9 mouse cellular contexts compared by ENCODE assay signal in the genomic region with DNA sequence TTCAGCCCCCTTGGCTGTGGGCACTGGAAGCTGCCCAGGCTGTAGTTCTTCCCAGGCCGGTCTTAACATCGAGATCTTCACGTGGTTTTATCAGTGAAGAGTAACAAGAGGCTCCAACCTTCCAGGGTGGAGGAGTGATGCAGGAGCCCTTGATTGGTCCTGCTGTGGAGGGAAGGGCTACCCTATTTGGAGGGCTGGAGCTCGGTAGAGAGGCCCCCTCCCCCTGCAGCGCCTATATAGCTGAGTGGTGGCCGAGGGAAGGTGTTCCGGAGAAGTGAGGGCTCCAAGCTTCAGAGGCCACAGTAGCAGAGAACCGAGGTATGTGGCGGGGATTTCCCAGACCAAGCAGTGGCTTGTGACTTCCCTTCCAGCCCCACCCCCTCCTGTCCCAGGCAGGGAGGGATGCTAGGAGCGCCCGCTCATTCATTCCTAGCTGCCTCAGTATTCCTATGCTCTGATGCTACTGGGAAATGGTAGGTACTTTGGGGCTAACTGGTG. TPM values are rescaled to one million over a fixed set of nuclear protein-coding genes. Genes with fewer than 3 reads are reported as not detected.
DNase-seq lines count a peak whose midpoint lies in the region; ATAC-seq and TF ChIP-seq lines count a peak whose summit lies in the region.
"Had no signal": no experiment of that assay in that cellular context is flagged by ENCODE, and none has a peak within 500 bp of the region (broad histone marks: within the 10 kb centered on the region; RNA-seq: fewer than 3 reads in every experiment).

Gene Prnd, plus strand, starts transcription at position 264 of the 498 bp plus-strand sequence.

- no peak within 1 kb of the TSS for H3K4me3 ChIP-seq in heart, adult 2 months
- H3K4me3 ChIP-seq in hindbrain, embryonic 15.5 days = no peak within 1 kb of the TSS
- no peak within 1 kb of the TSS for H3K4me3 ChIP-seq in stomach, embryonic 15.5 days (replicated peaks)

- intact Hi-C loops in heart, adult 2 months (cut with DNase I) = loop anchor here (5.0 kb wide), 1 partner anchor 43 kb away; the partner anchor contains the start of genes Prn and Prnp

- peaks cover 6% of the 10 kb centered on the region; the same call in 1 of the 2 replicates for H3K4me1 ChIP-seq in heart, adult 2 months (ENCODE audit: control insufficient read depth, insufficient read depth, low read length)
- peaks cover 16% of the 10 kb centered on the region for H3K4me1 ChIP-seq in hindbrain, embryonic 15.5 days (replicated peaks)
- peaks cover 9% of the 10 kb centered on the region; the same call in 1 of the 2 replicates for H3K4me1 ChIP-seq in stomach, embryonic 15.5 days

- no peaks in the 10 kb centered on the region for H3K9me3 ChIP-seq in hindbrain, embryonic 15.5 days
- no peaks in the 10 kb centered on the region for H3K9me3 ChIP-seq in stomach, embryonic 15.5 days

- DNase-seq in heart, adult 11 months = peak; percentile 90
- DNase-seq in heart, adult 2 months = no peak
- DNase-seq in urinary bladder, postnatal 14 days (ENCODE audit: low spot score) = peak; percentile 2
- no peak for DNase-seq in urinary bladder, adult 2 months (ENCODE audit: low spot score)
- DNase-seq in frontal cortex, adult 2 months (ENCODE audit: extremely low spot score in 1 of 2, low spot score in 1 of 2) = no peak
- no peak for DNase-seq in ovary, adult 18-20 months (ENCODE audit: low spot score)

- ATAC-seq in hindbrain, embryonic 15.5 days (ENCODE audit: low FRiP score, low read depth) = 0 out of 2 replicates have a peak, but pooled peaks have one; percentile 25
- no peak for ATAC-seq in stomach, embryonic 15.5 days (ENCODE audit: insufficient read depth, low FRiP score, low read depth)
- ATAC-seq: Patski had no signal

- no peak within 1 kb of the TSS for H3K27ac ChIP-seq in heart, adult 2 months
- H3K27ac ChIP-seq in hindbrain, embryonic 15.5 days (replicated peaks) = no peak within 1 kb of the TSS
- H3K27ac ChIP-seq in stomach, embryonic 15.5 days = no peak within 1 kb of the TSS

- no peak for TF ChIP-seq CTCF in heart, adult 2 months (IDR thresholded peaks at IDR 0.05)

- no peak for TF ChIP-seq POLR2A in heart, adult 2 months (IDR thresholded peaks at IDR 0.05; ENCODE audit: insufficient read depth, low read depth, low read length)

- H3K9ac ChIP-seq in heart, adult 2 months (ENCODE audit: low read depth, low read length) = no peak within 1 kb of the TSS
- H3K9ac ChIP-seq in hindbrain, embryonic 15.5 days = no peak within 1 kb of the TSS
- no peak within 1 kb of the TSS for H3K9ac ChIP-seq in stomach, embryonic 15.5 days

- H3K36me3 ChIP-seq in heart, adult 2 months (ENCODE audit: control insufficient read depth, insufficient read depth, low read length) = no peaks in the 10 kb centered on the region
- no peaks in the 10 kb centered on the region for H3K36me3 ChIP-seq in hindbrain, embryonic 15.5 days
- no peaks in the 10 kb centered on the region for H3K36me3 ChIP-seq in stomach, embryonic 15.5 days

- H3K79me2 ChIP-seq in heart, adult 2 months (replicated peaks; ENCODE audit: control insufficient read depth, insufficient read depth, low read length) = no peaks in the 10 kb centered on the region

- TF ChIP-seq EP300 in heart, adult 2 months (IDR thresholded peaks at IDR 0.05; ENCODE audit: insufficient read depth, low read depth, low read length) = no peak

- 15% methylated on average over 11 of the region's 11 CpGs for WGBS in heart, adult 2 months
- WGBS in hindbrain, embryonic 15.5 days = 23% methylated on average over 11 of the region's 11 CpGs
- 10% methylated on average over 11 of the region's 11 CpGs for WGBS in stomach, embryonic 15.5 days

- no peaks in the 10 kb centered on the region for H3K27me3 ChIP-seq in heart, adult 2 months (ENCODE audit: control insufficient read depth, insufficient read depth, low read length)
- H3K27me3 ChIP-seq in hindbrain, embryonic 15.5 days = peaks cover 31% of the 10 kb centered on the region
- H3K27me3 ChIP-seq in stomach, embryonic 15.5 days (replicated peaks) = peaks cover 25% of the 10 kb centered on the region
- H3K27me3 ChIP-seq: Patski had no signal

- no peak within 1 kb of the TSS for H3K4me2 ChIP-seq in hindbrain, embryonic 15.5 days
- H3K4me2 ChIP-seq in stomach, embryonic 15.5 days = no peak within 1 kb of the TSS

RNA-seq across cellular contexts. Expression of gene Prnd, which starts in this region (rescaled TPM):
- 1 to 10 TPM in 1 of 2 experiments, under 1 TPM in 1; 0.65 to 1.2 TPM for total RNA-seq in heart, adult 2 months (2021)
- polyA plus RNA-seq in heart, adult 2 months (2012; rRNA removed) = 3.8 and 9.9 TPM in 2 replicates
- 0.90 and 1.2 TPM in 2 replicates for polyA plus RNA-seq in urinary bladder, adult 2 months (2012; rRNA removed)
- polyA plus RNA-seq in hindbrain, embryonic 15.5 days (2015; fragmentation: Nextera tagmentation; extraction: Ambion mirVana) = 10.4 and 11.3 TPM in 2 replicates
- polyA plus RNA-seq in stomach, embryonic 15.5 days (2015; fragmentation: Nextera tagmentation; extraction: Ambion mirVana) = 40.6 and 47.4 TPM in 2 replicates
- 0.56 and 0.95 TPM in 2 replicates for polyA plus RNA-seq in frontal cortex, adult 2 months (2012; rRNA removed)

Comparison
In these comparisons a context has a peak if more than half of its experiments do, and no peak if none do; other contexts are left out.
1. DNase-seq: peak in heart, adult 11 months (single experiment) and urinary bladder, postnatal 14 days (single experiment); none in heart, adult 2 months (0 of 2), urinary bladder, adult 2 months (single experiment), frontal cortex, adult 2 months (0 of 2) and ovary, adult 18-20 months (single experiment).